13 mouse cellular contexts compared by ENCODE assay signal in the genomic region with DNA sequence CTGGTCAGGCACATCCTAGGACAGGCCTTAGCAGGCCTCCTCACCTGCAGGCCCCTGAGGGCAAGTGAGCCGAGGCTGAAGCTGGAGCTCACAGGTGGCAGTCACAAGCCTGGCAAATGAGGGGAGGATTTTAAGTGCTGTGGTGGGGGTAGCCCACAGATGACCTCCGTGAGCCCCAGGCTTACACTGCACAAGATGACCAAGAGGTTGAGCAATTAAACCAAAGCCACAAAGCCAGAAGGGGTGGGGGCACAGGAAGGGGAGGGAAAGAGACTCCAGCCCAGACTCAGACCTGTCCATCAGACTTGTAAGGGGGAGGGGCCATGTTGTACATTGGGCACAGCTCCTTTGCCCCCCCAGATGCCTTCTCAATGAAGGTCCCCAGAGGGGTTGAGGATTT.
"Had no signal": no experiment of that assay in that cellular context is flagged by ENCODE, and none has a peak within 500 bp of the region (broad histone marks: within the 10 kb centered on the region; RNA-seq: fewer than 3 reads in every experiment).

No protein-coding gene starts in this region.

- H3K4me1 ChIP-seq: midbrain, embryonic 15.5 days; neural tube, embryonic 12.5 days had no signal

- H3K27me3 ChIP-seq: limb, embryonic 15.5 days; midbrain, embryonic 15.5 days; neural tube, embryonic 12.5 days had no signal

- H3K4me2 ChIP-seq: limb, embryonic 15.5 days; midbrain, embryonic 15.5 days; neural tube, embryonic 12.5 days had no signal

- ATAC-seq: midbrain, embryonic 15.5 days had no signal

- H3K36me3 ChIP-seq: midbrain, embryonic 10.5 days; midbrain, embryonic 15.5 days; neural tube, embryonic 12.5 days had no signal

- H3K4me3 ChIP-seq: limb, embryonic 15.5 days; midbrain, embryonic 10.5 days; midbrain, embryonic 15.5 days; neural tube, embryonic 12.5 days had no signal

- H3K9ac ChIP-seq: limb, embryonic 15.5 days; midbrain, embryonic 15.5 days; neural tube, embryonic 12.5 days had no signal

- H3K27ac ChIP-seq: kidney, postnatal 0 days; limb, embryonic 15.5 days; midbrain, embryonic 10.5 days; midbrain, embryonic 15.5 days; neural tube, embryonic 12.5 days had no signal

- DNase-seq: kidney, adult 11 months; kidney, adult 9 months; kidney, postnatal 36 days; layer of hippocampus, adult 9-11 months; layer of hippocampus, postnatal 36 days; lung, postnatal 4 days; right cerebral cortex, postnatal 25 days; thymus, postnatal 36 days had no signal

- H3K9me3 ChIP-seq: limb, embryonic 15.5 days; midbrain, embryonic 10.5 days; midbrain, embryonic 15.5 days; neural tube, embryonic 12.5 days had no signal
